Mouse (Mus musculus) 3134 (cell line): ENCODE measurements around the gene Ywhag.

Experiments used
- DNase-seq: peaks from one replicate; pipeline ENCODE4 v3.0.0-alpha.2; 2011; ENCODE audit warnings: low spot score; ENCODE audit not compliant: insufficient read length; ENCODE audit errors: extremely low read depth

The Ywhag gene

GRCm38 (mm10) chr5:135892589-135893351 lies 41.6 kb downstream of the Ywhag start:
- DNase-seq: no peak

GRCm38 (mm10) chr5:135890920-135891319 lies 43.5 kb downstream of the Ywhag start:
- DNase-seq: no peak

GRCm38 (mm10) chr5:135890323-135890722 lies 44.1 kb downstream of the Ywhag start:
- DNase-seq: no peak

- no peak for DNase-seq
These were observed 45.8 kb downstream of the Ywhag start for GRCm38 (mm10) chr5:135888405-135889215.

- DNase-seq: peak; percentile 82
These were observed 46.7 kb downstream of the Ywhag start, which contains the start of gene Hspb1 for GRCm38 (mm10) chr5:135887675-135888102. Gene Hspb1 (plus strand): TSS chr5:135887919.

GRCm38 (mm10) chr5:135884641-135885040 lies 49.8 kb downstream of the Ywhag start:
- no peak for DNase-seq

GRCm38 (mm10) chr5:135879449-135880158 lies 54.8 kb downstream of the Ywhag start:
- DNase-seq: peak; percentile 90

- peak; percentile 80 for DNase-seq
These were observed 56.6 kb downstream of the Ywhag start for GRCm38 (mm10) chr5:135877831-135878231.

- DNase-seq: peak; percentile 47
These were observed 57.2 kb downstream of the Ywhag start for GRCm38 (mm10) chr5:135877180-135877579.

GRCm38 (mm10) chr5:135873753-135874152 lies 60.7 kb downstream of the Ywhag start:
- no peak for DNase-seq

GRCm38 (mm10) chr5:135872996-135873395 lies 61.4 kb downstream of the Ywhag start:
- no peak for DNase-seq

GRCm38 (mm10) chr5:135870505-135870904 lies 63.9 kb downstream of the Ywhag start:
- no peak for DNase-seq

GRCm38 (mm10) chr5:135869661-135870423 lies 64.6 kb downstream of the Ywhag start:
- no peak for DNase-seq

- DNase-seq: no peak
These were observed 65.8 kb downstream of the Ywhag start for GRCm38 (mm10) chr5:135868653-135869052.

GRCm38 (mm10) chr5:135867637-135868593 lies 66.5 kb downstream of the Ywhag start:
- no peak for DNase-seq

GRCm38 (mm10) chr5:135866662-135867061 lies 67.8 kb downstream of the Ywhag start:
- no peak for DNase-seq
